Mouse (Mus musculus) liver, embryonic 11.5 days (tissue): ENCODE measurements around the gene Klhl11. TPM values are rescaled to one million over a fixed set of nuclear protein-coding genes. Genes with fewer than 3 reads are reported as not detected.

Source experiments
- ATAC-seq: fragments of 200-750 bp; cut with Nextera tagmentation; replicated peaks from 2 replicates; pipeline ENCODE4 v1.8.0; 2017; ENCODE audit warnings: moderate number of reproducible peaks, mild to moderate bottlenecking, moderate TSS enrichment, moderate library complexity; ENCODE audit not compliant: low FRiP score
- DNase-seq: peaks from one replicate; pipeline ENCODE4 v3.0.0-alpha.2; 2017; ENCODE audit warnings: low spot score
- H3K27ac ChIP-seq: fragments of 300-500 bp; sonication (generic); 2 replicates; pipeline ENCODE4 v1.5.1; 2014; ENCODE audit warnings: mild to moderate bottlenecking, low read depth, low read length, control low read depth
- H3K27me3 ChIP-seq: fragments of 300-500 bp; sonication (generic); replicated peaks from 2 replicates; pipeline ENCODE4 v1.6.1; 2014; ENCODE audit warnings: low read length, mixed read lengths; ENCODE audit not compliant: control insufficient read depth, insufficient read depth
- H3K36me3 ChIP-seq: fragments of 300-500 bp; sonication (generic); 2 replicates; pipeline ENCODE4 v1.6.1; 2014; ENCODE audit warnings: mild to moderate bottlenecking, low read length, moderate library complexity, mixed read lengths; ENCODE audit not compliant: control insufficient read depth, insufficient read depth
- H3K4me1 ChIP-seq: fragments of 300-500 bp; sonication (generic); replicated peaks from 2 replicates; pipeline ENCODE4 v1.6.1; 2014; ENCODE audit warnings: low read length, mixed read lengths; ENCODE audit not compliant: control insufficient read depth, insufficient read depth
- H3K4me2 ChIP-seq: fragments of 300-500 bp; sonication (generic); 2 replicates; pipeline ENCODE4 v1.6.1; 2014; ENCODE audit warnings: mild to moderate bottlenecking, control low read depth, moderate library complexity
- H3K4me3 ChIP-seq: fragments of 300-500 bp; sonication (generic); 2 replicates; pipeline ENCODE4 v1.5.1; 2014; ENCODE audit warnings: low read depth, low read length, control low read depth
- H3K9ac ChIP-seq: fragments of 300-500 bp; sonication (generic); 2 replicates; pipeline ENCODE4 v1.6.1; 2014; ENCODE audit warnings: low read depth, low read length, control low read depth
- H3K9me3 ChIP-seq: fragments of 300-500 bp; sonication (generic); 2 replicates; pipeline ENCODE4 v1.6.1; 2016; ENCODE audit warnings: low read length, inconsistent platforms, mixed read lengths; ENCODE audit not compliant: control insufficient read depth
- WGBS: fragments of 180-500 bp; shearing (Covaris S2); extraction: QIAGEN DNeasy Blood & Tissue Kit; methylation state at CpG from one replicate; pipeline ENCODE4 v1.1.7; 2014; 5-methylcytosine and 5-hydroxymethylcytosine counted together
- polyA plus RNA-seq: library from polyadenylated mRNA; unstranded; fragments of >200 nt; fragmentation: Nextera tagmentation; extraction: Ambion mirVana; gene quantifications from 2 replicates; pipeline ENCODE4 v1.2.1, GENCODE M21; 2014

Gene Klhl11
- polyA plus RNA-seq, 1 experiment from 2014 or later: 6.3 TPM

DNA sequence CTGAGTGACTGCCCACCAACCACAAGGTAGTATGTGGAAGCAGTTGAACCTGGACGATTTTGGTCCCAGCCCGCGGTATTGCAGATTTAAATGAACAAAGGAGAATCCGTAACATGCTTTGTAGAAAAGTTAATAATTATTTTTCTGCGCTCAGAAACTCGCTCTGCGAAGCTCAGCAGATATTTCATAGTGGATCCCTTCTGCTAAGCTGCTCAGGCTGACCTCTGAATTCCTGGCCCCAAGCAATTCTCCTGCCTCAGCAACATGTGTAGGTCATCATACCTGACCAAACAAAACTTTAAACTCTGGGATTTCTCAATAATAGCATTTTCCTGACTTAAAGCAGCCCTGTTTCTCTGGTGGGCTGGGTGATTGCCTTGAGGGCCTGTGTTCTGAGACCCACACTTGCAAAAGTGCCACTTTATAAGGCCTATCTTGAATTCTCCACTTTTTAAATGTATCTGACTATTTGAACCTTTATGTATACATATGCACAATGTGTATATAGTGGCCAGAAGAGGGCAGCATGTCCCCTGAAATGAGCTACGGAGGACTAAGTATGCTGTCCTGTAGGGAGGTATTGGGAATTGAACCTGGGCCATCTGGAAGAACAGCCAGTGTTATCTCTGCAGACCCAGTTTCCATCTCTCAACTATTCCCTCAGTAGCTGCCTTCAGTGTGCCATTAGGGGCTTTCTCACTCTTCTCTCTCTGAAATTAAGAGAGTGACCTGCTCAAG is 13.4 kb upstream of the Klhl11 start:
- H3K36me3 ChIP-seq: peaks cover 56% of the 10 kb centered on the region
- H3K27ac ChIP-seq: no peak overlapping the region
- DNase-seq (no peak), ATAC-seq (no peak)
- 89% methylated on average over 8 of the region's 8 CpGs for WGBS
- H3K27me3 ChIP-seq: no peaks in the 10 kb centered on the region
- H3K4me2 ChIP-seq: no peak overlapping the region
- H3K9me3 ChIP-seq: no peaks in the 10 kb centered on the region
- no peaks in the 10 kb centered on the region for H3K4me1 ChIP-seq
- no peak overlapping the region for H3K9ac ChIP-seq
- no peak overlapping the region for H3K4me3 ChIP-seq

DNA sequence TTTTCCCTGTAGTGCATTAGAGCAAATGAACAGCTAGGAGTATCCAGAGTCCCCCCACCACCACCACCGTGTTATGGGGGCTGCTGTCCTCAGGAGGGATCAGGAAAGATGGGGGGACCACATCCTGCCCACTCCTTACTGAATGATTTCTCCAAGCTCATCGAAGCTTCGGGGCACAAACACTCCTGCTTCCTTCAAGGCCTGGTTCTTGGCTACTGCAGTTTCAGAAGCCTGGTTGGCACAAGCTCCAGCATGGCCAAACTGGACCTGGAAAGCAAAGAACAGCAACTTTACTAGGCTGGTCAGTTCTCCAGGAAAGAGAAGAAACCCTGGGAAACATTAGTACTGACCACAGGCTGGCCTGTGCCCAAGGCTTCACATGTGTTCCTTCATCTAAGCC is 11.9 kb upstream of the Klhl11 start:
- H3K9me3 ChIP-seq: no peaks in the 10 kb centered on the region
- H3K9ac ChIP-seq: no peak overlapping the region
- H3K4me3 ChIP-seq: no peak overlapping the region
- 97% methylated on average over 3 of the region's 3 CpGs for WGBS
- DNase-seq: no peak
- H3K4me1 ChIP-seq: no peaks in the 10 kb centered on the region
- ATAC-seq: no peak
- no peaks in the 10 kb centered on the region for H3K27me3 ChIP-seq
- no peak overlapping the region for H3K27ac ChIP-seq
- H3K36me3 ChIP-seq: peaks cover 51% of the 10 kb centered on the region
- H3K4me2 ChIP-seq: no peak overlapping the region

DNA sequence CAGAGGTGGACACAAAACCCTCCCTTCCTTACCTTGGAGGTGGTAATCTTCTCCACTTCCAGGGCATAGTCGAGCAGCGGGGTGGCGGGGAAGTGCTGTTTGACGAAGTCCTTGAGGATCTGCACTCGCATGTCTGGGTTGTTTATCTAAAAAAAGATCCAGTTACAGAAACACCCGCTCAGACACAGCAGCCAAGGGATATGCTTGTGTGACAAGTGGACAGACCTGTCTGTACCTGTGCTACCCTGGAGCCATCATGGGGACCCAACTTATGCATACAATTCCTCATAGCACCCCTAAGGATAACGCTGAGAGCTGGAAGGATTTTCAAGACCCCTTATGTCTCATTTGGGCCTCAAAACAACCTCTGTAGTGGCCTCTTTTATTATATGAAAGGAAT is 6.6 kb upstream of the Klhl11 start:
- Histone ChIP-seq H3K27me3 (no peaks in the 10 kb centered on the region), H3K4me2 (no peak overlapping the region), H3K4me3 (no peak overlapping the region), H3K9me3 (no peaks in the 10 kb centered on the region), H3K4me1 (no peaks in the 10 kb centered on the region), H3K36me3 (peaks cover 39% of the 10 kb centered on the region), H3K27ac (no peak overlapping the region), H3K9ac (no peak overlapping the region)
- 84% methylated on average over 7 of the region's 7 CpGs for WGBS
- DNase-seq (no peak), ATAC-seq (no peak)

DNA sequence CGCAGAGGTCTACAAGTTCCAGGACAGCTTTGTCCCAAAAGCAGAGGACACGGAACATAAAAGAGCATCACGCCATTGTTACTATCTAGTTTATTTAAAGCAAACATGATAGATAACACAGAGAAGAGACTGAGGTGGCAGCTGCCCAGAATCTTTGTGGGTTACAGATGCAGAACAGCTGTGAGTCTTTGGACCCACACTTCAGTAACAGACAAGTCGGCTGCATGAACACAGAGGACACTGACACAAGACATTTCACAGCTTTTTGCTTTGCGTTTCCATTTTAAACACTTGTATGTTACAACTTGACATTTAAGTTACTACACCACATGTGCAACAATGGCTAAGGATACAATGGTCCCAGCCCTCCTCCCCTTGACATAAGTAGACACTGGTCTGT is 3.7 kb upstream of the Klhl11 start:
- WGBS: 89% methylated on average over 5 of the region's 5 CpGs
- no peak for DNase-seq

DNA sequence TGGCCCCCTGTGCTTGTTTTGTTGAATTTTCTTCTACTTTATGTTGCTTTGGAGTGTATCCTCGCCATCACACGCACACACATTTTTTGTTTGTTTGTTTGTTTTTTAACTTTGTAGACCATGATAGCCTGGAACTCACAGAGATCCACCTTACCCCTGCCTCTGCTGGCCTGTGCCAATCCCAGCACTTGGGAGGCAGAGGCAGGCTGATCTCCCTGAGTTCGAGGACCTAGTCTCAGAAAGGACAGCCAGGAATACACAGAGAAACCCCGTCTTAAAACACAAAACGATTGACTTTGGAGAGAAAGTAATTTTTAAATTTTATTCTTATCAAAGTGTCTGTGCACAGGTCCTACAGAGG is 374 bp upstream of the Klhl11 start:
- Histone ChIP-seq H3K27me3 (no peaks in the 10 kb centered on the region), H3K4me3 (peak overlapping the region; percentile 98), H3K36me3 (peaks cover 4% of the 10 kb centered on the region; the same call in 1 of the 2 replicates), H3K4me1 (peaks cover 18% of the 10 kb centered on the region), H3K9me3 (no peaks in the 10 kb centered on the region), H3K9ac (no peak overlapping the region; the same call in 1 of the 2 replicates), H3K4me2 (peak overlapping the region; percentile 27; the same call in 1 of the 2 replicates), H3K27ac (no peak overlapping the region)
- DNase-seq (no peak), ATAC-seq (peak; percentile 58)
- 27% methylated on average over 5 of the region's 5 CpGs for WGBS

More for the DNA sequence above, 3.7 kb upstream of the Klhl11 start:
- ATAC-seq: no peak
- Histone ChIP-seq H3K9me3 (no peaks in the 10 kb centered on the region), H3K4me3 (no peak overlapping the region), H3K4me1 (peaks cover 4% of the 10 kb centered on the region), H3K36me3 (peaks cover 19% of the 10 kb centered on the region), H3K4me2 (no peak overlapping the region), H3K27me3 (no peaks in the 10 kb centered on the region), H3K27ac (no peak overlapping the region), H3K9ac (no peak overlapping the region)

DNA sequence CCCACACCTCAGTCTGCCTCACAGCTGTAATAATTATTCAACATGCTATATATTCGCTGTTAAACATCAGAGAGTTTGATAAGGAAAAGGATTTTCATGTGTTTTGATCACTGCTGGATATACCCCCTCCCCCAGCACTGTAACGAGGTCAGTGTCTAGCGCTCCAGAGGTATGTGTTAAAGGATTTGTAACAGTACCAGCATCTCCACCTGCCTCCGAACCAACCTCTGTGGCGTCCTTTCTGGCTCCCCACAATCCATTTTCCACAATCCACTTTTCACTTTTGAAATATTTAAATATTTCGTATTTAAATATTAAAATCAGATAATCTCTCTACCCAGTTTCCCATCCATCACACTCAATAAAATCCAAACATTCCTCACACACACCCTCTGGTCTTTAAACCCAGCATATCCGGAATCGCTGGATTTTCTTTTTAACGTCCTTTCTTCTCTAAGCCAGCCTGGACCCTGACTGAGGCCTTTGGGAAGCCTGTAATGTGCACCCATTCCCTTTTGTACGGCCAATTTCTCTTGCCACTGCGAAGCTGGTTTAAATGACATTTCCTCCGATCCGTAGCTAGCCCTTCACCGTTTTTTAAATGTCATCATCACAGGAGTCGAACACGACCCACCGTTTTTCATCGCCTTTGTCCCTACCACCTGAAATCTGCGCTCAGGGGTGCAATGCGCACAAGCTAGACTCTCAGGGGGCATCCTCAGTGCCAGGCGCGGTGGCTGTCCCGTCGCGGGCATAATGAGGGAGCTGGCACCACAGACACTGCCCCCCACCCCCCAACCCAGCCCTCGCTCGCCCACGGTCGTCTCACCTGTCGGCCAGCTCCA is 967 bp downstream of the Klhl11 start:
- H3K9me3 ChIP-seq: no peaks in the 10 kb centered on the region
- 5% methylated on average over 30 of the region's 30 CpGs for WGBS
- DNase-seq (no peak), ATAC-seq (no peak)
- H3K27ac ChIP-seq: peak overlapping the region; percentile 70
- peak overlapping the region; percentile 75 for H3K4me2 ChIP-seq
- peaks cover 22% of the 10 kb centered on the region for H3K4me1 ChIP-seq
- peaks cover 4% of the 10 kb centered on the region; the same call in 1 of the 2 replicates for H3K36me3 ChIP-seq
- no peaks in the 10 kb centered on the region for H3K27me3 ChIP-seq
- H3K4me3 ChIP-seq: peak overlapping the region; percentile 98
- peak overlapping the region; percentile 96 for H3K9ac ChIP-seq

DNA sequence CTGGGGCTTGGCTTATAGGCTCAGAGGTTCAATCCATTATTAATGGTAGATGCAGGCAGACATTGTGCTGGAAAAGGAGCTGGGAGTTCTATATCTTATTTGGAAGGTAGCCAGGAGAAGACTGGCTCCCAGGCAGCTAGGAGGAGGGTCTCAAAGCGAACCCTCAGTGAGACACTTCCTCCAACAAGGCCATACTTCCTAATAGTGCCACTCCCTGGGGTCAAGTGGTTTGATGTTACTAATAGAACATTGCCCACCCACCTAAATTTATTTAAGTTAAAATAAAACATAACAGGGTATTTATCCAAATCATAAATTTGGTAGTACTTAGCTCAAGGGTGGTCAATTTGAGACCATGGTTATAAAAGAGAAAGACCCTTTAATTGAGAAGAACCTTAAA is 6.7 kb downstream of the Klhl11 start:
- no peaks in the 10 kb centered on the region for H3K27me3 ChIP-seq
- ATAC-seq: no peak
- no peaks in the 10 kb centered on the region for H3K9me3 ChIP-seq
- peaks cover 15% of the 10 kb centered on the region; the same call in 1 of the 2 replicates for H3K36me3 ChIP-seq
- 50% methylated on average over 1 of the region's 1 CpGs for WGBS
- H3K4me1 ChIP-seq: peaks cover 25% of the 10 kb centered on the region
- 0 out of 2 replicates have a peak overlapping the region, but pooled peaks have one; percentile 3 for H3K27ac ChIP-seq
- H3K9ac ChIP-seq: no peak overlapping the region
- no peak for DNase-seq
- peak overlapping the region; percentile 45 for H3K4me2 ChIP-seq
- H3K4me3 ChIP-seq: no peak overlapping the region

DNA sequence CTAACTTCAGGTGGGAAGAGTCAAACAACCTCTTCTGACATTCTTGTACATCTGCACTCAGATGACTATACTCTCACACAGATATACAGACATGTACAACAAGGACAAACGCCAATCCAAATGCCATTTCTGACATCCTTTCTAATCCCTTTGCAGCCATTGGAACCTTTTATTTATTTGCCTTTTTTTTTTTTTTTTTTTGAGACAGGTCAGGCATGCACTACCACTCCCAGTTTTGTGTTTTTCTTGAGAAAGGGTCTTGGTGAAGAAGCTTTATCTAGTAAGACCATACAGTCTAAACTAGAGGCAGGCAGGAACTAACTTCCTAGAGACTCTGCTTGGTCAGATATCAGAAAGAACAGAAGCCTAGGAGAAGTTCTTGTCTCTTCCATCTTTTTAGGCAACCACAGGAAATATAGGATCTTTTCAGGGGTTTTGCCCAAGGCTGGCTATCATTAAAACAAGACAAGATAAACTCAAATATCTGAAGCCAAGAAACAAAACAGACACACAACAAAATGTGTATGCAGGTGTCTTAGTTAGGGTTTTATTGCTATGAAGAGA is 7.2 kb downstream of the Klhl11 start:
- Histone ChIP-seq H3K27me3 (no peaks in the 10 kb centered on the region), H3K36me3 (peaks cover 15% of the 10 kb centered on the region; the same call in 1 of the 2 replicates), H3K4me1 (peaks cover 19% of the 10 kb centered on the region), H3K4me3 (no peak overlapping the region), H3K9me3 (no peaks in the 10 kb centered on the region), H3K4me2 (peak overlapping the region; percentile 45), H3K27ac (peak overlapping the region; percentile 35; the same call in 1 of the 2 replicates), H3K9ac (no peak overlapping the region)
- ATAC-seq (peak; percentile 79), DNase-seq (no peak)
- 73% methylated on average over 1 of the region's 1 CpGs for WGBS
